Mouse (Mus musculus) right cerebral cortex, postnatal 14 days (tissue): Measurements from ENCODE around the gene Mup4.
"Not testable (repeated sequence)": the region's sequence is repeated elsewhere in the genome, so short reads cannot be mapped to it uniquely, and the experiment has no call there.

Experiments used
- DNase-seq: peaks from one replicate; pipeline ENCODE4 v3.0.0; 2022

Mup4 gene

DNA sequence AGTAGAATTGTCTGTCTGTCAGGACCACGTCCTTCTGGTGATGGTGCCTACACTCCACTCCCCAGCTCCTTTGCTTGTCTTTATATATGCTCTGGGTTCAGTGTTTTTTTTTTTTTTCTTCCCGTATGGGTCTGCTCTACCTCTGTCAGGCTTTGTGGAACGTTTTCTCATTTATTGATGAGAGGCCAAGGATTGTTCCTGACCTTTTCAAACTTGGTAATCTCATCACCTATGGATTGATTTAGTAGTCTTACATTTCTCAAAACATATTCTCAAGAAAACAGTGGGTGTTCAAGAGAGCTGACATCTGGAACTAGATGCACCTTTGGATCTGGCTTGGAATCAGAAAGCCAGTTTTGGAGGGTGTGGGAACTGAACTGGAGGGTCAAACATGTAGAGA, at the start of gene Mup4:
Gene Mup4, minus strand, starts transcription at position 101 of the 400 bp plus-strand sequence.
- no peak for DNase-seq

GRCm38 (mm10) chr4:59997894-59998293, 37.4 kb upstream of the Mup4 start:
- DNase-seq: not testable (repeated sequence)

GRCm38 (mm10) chr4:59963405-59964344, 3.2 kb upstream of the Mup4 start, which contains the start of gene Mup6:
TSS of gene Mup6 (plus strand) at chr4:59964294.
- no peak for DNase-seq

- no peak for DNase-seq
Observed at GRCm38 (mm10) chr4:59937543-59937942, 23.0 kb downstream of the Mup4 start.

GRCm38 (mm10) chr4:59932505-59933281, 27.8 kb downstream of the Mup4 start:
- no peak for DNase-seq

- peak; percentile 66 for DNase-seq
Observed at GRCm38 (mm10) chr4:59928347-59928746, 32.2 kb downstream of the Mup4 start.

DNA sequence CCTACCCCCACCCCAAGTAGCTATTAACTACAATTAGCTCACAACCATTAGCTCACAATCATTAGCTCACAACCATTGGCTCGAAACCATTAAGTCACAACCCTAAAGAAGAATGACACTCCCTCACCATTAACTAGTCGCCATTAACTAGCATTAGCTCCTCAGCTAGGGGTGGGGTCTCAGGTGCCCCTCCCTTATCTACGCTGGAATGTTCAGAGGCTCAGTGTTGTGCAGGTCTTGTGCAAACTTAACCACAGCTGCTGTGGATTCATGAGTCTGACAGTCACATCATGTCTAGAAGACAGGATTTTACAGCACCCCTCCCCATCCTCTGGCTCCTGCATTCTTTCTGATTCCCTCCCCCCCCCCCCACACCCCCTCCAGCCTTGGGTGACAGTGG, 32.8 kb downstream of the Mup4 start:
- DNase-seq: no peak

DNA sequence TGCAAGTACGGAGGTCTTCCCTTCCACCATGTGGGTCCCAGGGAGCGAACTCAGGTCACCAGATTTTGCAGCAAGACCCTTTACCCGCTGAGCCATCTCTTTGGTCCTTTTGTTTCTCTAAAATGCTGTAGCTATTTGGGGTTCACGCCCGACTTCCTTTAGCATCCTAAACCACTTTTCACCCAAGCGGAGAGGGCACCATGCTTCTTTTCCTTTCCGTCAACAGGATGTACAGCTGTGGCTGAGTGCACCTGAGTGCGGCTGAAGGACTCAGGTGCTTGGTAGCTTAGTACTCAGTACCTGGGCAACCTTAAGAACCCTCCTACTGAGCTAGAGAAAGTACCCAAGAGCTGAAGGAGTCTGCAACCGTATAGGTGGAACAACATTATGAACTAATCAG, 35.4 kb downstream of the Mup4 start:
- DNase-seq: no peak

DNA sequence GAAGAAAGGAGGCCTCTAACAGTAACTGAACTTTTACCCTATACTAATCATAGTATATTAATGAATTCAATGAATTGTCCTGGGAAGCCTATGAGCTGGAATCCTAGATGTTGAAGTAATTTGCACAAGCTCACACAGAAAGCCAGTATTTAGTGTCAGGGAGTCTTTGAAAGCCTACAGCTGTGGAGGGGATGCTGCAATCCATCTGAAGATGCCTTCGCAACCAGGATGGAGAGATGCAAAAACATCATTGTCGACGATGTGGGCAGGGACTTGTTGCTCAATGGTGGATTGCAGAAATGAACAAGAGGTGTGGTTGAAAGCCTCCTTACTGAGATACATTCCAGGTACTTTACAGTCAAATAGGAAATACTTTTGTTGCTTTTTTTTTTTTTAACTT, 42.5 kb downstream of the Mup4 start:
- no peak for DNase-seq

DNA sequence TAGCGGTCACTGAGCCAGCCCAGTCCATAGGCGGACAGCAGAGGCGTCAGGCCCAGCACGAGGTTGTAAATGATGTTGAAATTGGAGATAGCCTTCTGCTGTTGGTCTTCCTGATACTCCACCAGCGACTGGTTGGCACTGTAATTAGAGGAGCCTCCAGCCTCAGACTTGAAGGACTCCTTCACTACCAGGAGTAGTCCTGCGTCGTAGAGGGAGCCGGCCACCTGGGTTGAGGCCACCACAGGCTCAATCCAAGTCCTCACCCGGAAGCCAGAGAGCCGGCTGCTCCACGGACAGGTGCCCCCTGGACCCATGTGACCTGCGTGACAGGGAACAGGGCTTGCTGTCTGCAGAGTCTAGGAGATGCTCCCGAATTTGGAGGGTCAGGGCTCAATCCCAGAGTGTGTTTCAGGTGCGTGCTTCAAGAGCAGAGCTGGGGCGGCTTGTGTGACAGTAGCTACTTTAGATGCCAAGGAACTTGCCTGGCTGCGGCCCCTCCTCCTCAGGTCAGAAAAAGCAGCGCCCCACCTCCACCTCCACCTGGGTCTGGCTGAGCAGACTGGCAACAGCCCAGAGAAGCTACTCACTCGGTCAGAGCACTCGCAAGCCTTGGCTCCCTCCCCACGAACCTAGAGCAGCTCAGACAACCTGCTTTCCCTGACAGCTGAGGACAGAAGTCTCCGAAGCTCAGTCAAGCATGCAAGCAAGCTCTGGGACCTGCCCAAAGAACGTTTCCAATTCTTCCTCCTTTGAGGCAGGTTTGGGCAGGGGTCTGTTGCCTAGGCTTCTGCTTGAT, 45.7 kb downstream of the Mup4 start, which contains the start of gene Slc46a2:
Gene Slc46a2, minus strand, starts transcription at position 449 of the 796 bp plus-strand sequence.
- no peak for DNase-seq

DNA sequence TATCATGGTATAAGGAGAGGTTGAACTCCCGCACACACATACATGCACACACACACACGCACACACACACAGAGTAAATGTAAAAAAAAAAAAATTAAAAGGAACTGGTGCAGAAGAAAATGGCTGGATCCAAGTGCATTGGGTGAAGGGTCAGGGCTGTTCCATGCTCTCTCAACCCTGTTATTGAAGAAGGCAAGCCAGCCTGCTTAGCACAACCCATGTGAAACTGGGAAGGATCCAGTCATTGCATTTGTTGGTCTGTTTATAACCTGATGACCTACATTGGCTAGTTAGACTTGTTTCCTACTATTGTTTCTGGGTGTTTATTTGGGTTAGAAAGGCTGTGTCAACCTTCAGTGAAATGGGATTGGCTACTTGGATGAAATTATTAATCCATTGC, 51.7 kb downstream of the Mup4 start:
- DNase-seq: no peak

- no peak for DNase-seq
Observed at GRCm38 (mm10) chr4:59907657-59908230, 52.8 kb downstream of the Mup4 start.

DNA sequence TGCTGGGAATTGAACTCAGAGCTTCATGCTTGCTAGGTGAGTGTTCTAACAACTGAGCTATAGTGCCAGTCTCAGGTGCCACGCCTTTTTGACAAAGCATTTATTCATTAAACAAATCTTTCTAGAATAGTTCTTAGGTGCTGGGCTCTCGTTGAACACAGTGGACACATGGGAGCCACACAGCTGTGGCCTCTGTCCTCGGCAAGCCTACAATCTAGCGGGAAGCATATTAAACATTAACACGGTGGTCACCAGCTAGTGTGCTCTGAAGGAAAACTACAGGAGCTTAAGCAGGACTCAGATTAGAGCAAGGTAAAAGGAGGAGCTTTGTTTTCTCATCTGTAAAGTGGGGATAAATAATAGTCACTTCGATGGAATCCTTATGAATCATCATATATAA, 53.4 kb downstream of the Mup4 start:
- no peak for DNase-seq
